Mouse (Mus musculus) right cerebral cortex, postnatal 4 days (tissue): ENCODE results near the gene Adgrl2.

Experiments
- DNase-seq: peaks from one replicate; pipeline ENCODE4 v3.0.0-alpha.2; 2022

The Adgrl2 gene

GRCm38 (mm10) chr3:148920881-148921280, 69.5 kb downstream of the Adgrl2 start:
- no peak for DNase-seq

- DNase-seq = no peak
Measured at GRCm38 (mm10) chr3:148918425-148918824, 71.9 kb downstream of the Adgrl2 start.

DNA sequence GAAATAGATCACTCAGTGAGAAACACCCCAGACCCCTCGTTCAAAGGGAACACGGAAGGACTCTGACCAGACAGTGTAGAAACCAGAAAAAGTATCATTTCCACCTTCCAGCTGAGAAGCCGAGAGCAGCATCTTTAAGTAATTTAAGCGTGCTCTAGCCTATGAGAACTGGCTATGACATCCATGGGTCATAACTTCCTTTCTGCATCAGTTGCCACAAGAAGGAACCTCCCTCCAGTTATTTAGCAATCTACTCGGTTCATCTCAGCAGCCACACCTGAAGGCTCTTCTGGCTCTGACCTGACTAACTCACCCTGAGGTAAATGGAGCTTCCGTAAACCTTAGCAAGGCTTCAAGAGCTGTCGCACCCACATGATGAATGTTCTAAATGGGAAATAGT, 72.5 kb downstream of the Adgrl2 start:
- DNase-seq = no peak

- no peak for DNase-seq
Measured at GRCm38 (mm10) chr3:148916226-148916625, 74.1 kb downstream of the Adgrl2 start.

DNA sequence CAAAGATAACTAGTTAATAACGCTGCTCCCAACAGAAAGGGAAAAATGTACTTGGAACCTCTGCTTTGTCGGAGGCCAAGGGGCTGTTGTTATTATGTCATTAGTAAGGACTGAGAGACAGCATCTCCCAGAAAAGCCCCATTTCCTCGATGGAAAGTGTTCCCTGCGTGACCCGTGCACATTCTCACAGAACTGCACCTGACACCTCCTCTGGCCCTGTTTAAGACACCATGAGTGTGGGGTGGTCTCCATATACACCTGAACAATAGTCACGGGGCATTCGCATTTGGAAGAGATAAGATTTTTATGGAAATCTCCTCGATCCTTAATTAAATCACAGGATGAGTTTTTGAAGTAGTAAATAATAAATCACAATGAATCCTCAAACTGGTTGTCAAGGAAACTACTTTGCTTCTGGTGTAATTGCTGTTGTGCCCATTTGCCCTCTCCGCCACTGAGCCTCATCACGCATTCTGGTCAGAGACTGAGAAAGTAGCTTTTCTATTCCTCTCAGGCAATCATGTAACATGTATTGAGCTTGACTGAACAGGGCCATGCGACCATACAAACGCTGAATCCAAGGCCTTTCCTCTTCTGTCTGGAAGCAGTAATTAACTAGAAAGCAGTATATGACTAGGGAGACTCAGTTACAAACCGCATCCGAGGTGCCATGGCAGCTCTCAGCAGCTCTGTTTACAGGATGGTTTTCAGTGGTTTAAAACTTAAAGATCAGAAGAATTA, 77.2 kb downstream of the Adgrl2 start:
- no peak for DNase-seq

DNA sequence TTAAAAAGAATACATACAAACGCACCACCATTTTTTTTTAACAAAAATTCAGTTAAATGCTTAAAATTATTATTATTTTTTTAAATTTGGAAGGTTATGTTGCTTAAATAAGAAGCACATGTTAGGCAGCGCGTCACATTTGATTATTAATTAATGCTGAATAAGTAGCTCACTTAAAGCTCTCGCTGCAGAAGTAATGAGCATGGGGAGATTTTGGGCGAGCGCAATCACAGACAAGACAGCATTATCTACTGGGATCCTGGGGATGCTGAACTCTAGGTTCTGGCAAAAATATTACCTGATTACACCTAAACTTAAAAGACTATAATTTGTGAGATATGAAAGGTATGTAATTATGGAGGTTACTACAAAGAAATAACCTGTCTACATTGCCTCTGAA, 77.8 kb downstream of the Adgrl2 start:
- DNase-seq = no peak

DNA sequence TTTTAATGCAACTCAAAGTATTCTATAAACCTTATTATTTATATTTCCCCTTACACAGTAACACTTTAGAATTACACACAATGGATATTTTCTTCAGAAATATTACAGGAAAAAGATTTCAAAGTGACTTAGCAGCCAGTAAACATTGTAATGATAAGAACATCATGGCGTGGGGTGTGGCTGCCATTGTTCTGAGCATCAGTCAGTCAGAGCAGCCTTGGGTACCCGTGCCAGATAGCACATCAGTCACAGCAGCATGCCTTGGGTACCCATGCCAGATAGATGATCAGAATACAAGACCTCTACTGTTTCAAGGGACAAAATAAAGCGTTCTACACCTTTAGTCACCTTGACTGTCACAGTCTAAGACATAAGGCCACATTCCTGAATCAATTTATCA, 82.5 kb downstream of the Adgrl2 start:
- DNase-seq = no peak

- no peak for DNase-seq
Measured at GRCm38 (mm10) chr3:148907024-148907778, 83.2 kb downstream of the Adgrl2 start.

DNA sequence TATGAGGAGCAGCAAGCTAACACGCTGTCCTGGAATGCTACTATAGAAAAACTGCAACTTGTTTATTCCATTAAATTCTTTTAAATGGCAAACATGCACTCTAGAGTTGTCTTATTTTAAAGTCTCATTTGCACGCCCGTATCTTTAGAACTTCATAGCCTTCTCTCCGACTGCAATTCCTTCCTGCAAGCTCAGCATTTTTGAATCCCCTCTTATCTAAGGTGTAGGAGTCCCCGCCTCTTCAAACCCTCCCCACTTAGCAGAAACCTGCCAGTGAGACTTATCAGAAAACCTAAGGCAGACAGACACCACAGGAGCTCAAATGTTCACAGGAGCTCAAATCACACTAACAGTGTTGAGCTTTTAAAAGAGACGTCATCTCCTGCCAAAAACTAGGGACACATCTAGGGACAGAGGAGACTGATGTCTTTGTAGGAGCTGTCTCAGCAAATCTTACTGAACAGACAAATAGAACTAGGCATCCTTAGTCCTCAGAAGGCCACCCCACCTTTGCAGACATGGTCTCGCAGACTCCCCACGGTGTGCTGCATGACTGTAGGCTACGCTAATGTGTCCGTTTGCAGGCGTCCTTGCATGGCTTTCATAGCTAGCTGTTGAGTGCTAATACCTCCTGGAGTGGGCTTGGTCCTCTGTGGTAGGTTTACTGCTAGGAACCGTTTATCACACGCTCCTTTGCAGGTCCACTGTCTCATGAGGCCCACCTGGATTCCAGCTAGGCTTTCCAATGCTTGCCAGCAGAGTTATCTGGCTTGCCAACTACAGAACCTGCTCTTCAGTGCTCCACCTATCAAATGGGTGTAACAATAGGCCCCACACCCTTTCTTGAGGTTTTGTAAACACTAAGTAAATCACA, 84.2 kb downstream of the Adgrl2 start:
- DNase-seq = no peak

DNA sequence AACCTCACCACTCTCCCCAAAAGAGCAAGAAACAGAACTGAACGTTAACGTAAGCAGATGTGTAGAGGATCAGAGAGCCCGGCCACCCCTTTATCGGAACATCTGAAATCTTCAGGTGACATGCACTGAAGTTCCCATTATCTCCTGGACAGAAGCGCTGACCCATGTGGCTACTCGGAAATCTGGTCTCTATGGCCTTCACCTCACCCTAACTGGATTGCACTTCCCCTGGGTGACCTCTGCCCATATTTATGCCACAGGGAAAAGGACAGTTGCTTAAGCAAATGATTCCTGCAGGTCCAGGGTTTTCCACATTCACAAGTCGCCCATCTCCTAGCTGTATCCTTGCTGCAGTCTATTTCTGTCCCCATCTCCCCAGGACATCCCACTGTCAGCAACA, 84.9 kb downstream of the Adgrl2 start:
- DNase-seq = no peak

DNA sequence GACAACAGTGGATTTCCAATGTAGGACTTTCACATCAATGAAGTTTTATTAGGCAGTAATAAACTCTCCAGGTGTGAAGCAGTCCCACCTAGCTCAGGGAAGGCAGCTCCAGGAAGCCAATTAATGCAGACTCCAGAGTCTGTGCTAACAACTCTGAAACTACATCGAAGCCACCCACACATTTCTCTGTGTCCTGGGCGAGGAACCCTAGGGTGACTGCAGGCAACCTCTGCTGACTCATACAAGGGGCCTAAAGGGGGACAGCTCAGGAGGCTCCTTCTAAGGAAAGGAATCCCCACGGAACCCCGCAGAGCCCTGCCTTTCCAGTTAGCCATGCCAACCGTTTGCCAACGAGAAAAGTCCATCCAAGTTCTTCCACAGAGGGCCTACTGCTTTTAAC, 90.5 kb downstream of the Adgrl2 start:
- no peak for DNase-seq

- no peak for DNase-seq
Measured at GRCm38 (mm10) chr3:148899416-148899815, 90.9 kb downstream of the Adgrl2 start.

DNA sequence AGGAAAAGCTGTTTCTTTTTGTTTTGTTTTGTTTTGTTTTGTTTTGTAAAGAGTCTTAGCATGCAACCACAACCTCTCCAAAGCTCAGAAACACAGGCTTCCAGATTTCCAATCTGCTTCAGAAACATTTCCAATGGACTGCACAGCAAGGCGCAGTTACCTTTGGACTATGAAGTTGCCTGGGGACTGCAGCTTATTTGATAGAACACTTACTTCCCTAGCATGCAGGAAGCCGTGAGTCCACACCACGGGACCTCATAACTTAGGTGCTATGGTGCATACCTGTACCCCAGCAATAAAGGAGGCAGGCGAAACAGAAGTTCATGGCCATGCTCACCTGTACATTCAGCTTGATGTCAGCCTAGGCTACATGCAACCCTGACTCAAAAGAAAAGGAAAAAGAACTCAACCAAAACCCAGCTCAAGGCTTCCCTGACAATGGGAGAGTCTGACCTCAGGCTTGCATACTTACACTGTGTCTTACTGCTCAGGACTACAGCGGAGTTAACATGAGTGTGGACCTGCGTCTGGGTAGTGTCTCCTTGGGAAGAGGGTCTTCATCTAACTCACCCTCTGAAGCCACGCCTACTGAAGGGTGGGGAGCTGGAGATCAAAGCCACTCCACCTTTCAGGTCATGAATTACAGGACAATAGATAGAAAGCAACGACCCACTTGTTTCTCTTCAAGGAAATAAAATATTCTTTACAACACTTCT, 91.7 kb downstream of the Adgrl2 start:
- DNase-seq = no peak

GRCm38 (mm10) chr3:148896281-148896680, 94.1 kb downstream of the Adgrl2 start:
- no peak for DNase-seq

DNA sequence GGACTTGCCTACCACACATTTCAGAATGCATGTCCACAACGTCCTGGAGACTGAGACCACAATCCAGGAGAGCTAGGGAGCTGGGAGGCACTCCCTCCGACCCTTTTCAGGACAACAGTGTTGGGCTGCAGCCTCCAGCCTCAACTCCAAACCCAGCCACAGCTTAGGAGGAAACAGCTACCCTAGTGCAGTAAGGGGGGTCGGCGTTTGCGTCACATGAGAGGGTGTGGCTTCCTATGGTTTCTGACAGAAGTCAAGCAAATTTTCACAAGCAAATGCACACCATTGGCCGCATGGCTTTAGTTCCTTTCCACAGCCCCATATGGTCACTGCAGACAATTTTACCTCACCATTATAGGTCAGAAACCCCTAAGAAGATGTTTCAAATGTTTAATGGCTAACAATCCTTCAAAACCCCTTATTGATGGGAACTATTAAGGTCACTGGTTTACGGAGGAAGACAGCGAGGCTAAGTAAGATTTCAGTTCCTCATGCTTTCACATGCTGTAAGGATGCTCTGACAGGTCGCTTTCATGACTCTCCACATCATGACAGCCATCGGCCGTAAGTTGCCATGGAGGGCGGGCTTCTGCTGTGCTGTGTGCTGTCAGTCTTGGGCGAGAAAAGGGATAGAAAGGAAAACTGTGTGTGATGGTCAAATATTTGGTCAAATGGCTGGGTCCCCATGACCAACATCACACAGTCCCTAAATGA, 94.8 kb downstream of the Adgrl2 start:
- no peak for DNase-seq

DNA sequence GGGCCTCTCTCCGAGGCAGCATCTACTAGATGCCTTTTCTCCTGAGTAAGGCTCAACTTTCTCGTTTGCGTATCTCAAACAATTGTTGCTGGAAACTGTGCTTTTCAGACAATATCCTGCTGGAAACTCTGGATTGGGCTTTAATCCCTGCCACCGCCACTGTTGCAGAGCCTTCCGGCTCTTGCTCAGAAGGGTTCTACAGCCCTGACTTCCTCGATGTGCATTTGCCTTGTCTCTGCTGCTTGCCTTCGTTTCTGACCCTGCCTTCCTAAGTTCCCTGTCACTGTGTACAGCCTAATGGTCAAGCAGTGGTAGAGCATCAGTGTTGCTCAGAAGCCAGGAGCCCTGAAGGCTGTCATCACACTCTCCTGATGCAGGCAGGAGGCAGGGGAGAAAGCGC, 95.5 kb downstream of the Adgrl2 start:
- no peak for DNase-seq

- DNase-seq = no peak
Measured at GRCm38 (mm10) chr3:148887902-148888301, 102.5 kb downstream of the Adgrl2 start.

GRCm38 (mm10) chr3:148886956-148887355, 103.4 kb downstream of the Adgrl2 start:
- no peak for DNase-seq

DNA sequence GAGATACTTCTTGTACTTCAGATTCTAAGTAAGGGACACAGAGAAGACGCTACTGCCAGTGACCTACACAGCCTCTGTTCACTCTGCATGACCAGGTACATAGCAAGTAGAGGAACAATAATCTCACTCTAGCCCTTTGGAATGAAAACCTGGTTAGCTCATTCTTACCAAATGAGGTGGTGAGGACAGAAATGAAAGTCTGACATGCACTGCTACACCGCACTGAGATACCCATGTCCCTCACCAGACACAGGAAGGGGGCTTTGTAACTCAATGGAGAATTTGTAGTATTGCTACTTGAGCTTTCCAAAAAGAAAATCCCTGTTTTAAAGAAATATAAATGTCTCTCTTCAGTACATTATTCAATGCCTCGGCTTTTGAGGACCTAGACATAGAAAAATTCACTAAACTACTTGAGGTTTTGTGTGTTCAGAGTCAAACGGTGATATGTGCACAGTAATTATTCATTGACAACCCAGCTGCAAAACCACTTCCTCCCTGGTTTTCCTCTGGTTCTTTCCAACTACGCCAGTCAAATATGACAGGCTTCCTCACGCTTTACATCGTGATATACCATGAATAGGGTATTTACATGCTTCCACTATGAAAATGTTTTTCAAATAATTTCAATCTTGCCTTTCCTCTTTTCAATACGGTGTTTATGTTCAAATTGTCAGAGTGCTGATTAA, 104.2 kb downstream of the Adgrl2 start:
- DNase-seq = no peak

DNA sequence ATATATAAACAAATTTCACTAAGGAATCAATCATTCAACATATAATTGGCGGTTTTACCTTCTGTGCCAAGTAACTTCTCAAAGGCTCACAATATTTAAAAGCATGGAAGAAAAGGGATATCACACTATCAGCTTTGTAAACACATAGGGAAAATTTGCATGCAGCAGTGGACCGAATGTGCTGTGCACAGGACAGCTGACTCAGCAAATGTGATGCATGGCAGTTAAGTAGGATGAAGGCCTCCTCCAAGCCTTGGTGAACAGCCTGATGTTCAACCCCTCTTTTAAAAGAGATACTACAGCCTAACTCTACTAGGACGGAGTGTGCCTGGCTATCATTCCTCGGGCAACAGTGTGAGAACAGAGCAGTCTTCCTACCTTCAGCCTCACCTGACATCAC, 105.2 kb downstream of the Adgrl2 start:
- DNase-seq = no peak

DNA sequence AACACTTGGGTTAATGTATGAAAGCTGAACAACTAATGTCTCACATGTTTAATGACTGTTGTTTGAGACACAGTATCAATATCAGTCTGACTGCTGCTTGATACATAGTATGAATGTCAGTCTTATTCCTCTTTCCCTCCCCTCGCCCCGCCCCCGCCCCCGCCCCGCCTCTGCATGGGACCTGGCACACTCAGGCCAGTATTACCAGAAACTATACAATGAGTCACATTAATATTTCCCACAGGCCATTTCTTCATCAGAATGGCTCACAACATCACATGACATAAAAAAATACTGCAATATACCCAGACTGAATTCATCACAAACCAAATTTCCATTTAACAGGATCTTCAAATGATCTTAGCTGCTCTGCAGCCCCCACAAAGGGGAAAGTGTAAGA, 108.9 kb downstream of the Adgrl2 start:
- no peak for DNase-seq

- no peak for DNase-seq
Measured at GRCm38 (mm10) chr3:148872563-148872962, 117.8 kb downstream of the Adgrl2 start.
